Mouse (Mus musculus) G1E (cell line): Measurements from ENCODE around the gene Clba1.

Experiments
- CTCF ChIP-seq: IDR thresholded peaks from 2 replicates; pipeline ENCODE4 v1.5.1; 2012; ENCODE audit warnings: low read depth, low read length, inconsistent platforms, mixed read lengths
- GATA1 ChIP-seq: IDR thresholded peaks from 2 replicates; pipeline ENCODE4 v1.6.1; 2012; ENCODE audit warnings: borderline replicate concordance, low read length, inconsistent platforms, mixed read lengths
- GATA2 ChIP-seq: IDR thresholded peaks from 2 replicates; pipeline ENCODE4 v1.6.1; 2012; ENCODE audit warnings: low read depth, low read length, inconsistent platforms, borderline replicate concordance
- TAL1 ChIP-seq: conservative IDR thresholded peaks from 2 replicates; pipeline ENCODE4 v1.6.1; 2012; ENCODE audit warnings: low read depth, low read length, inconsistent platforms, mixed read lengths

- no peak for TF ChIP-seq CTCF
- no peak for TF ChIP-seq TAL1
- TF ChIP-seq GATA1 = no peak
- no peak for TF ChIP-seq GATA2
These were observed 4.6 kb downstream of the Clba1 start for GRCm38 (mm10) chr12:112813370-112813769.
